Mouse (Mus musculus) common myeloid progenitor, adult 5-6 weeks (primary cell): ENCODE measurements at regions not wholly inside any gene's neighbourhood (a gene's known extent, or its start where the extent isn't known, plus 50 kb on each side); places are given as distances from the start of the nearest gene placed in this dataset.
"Not testable (repeated sequence)": the region's sequence is repeated elsewhere in the genome, so short reads cannot be mapped to it uniquely, and the experiment has no call there.

Experiments
- ATAC-seq: replicated peaks from 2 replicates; pipeline ENCODE4 v1.8.0; 2016; ENCODE audit warnings: low read depth, mild to moderate bottlenecking, moderate TSS enrichment, inconsistent platforms; ENCODE audit not compliant: poor library complexity, severe bottlenecking

GRCm38 (mm10) chr1:17309928-17310327, 835.8 kb downstream of the Crisp4 start:
- ATAC-seq = not testable (repeated sequence)
